Mouse (Mus musculus): Measurements from ENCODE around the gene Chrm5. TPM values are rescaled to one million over a fixed set of nuclear protein-coding genes. Genes with fewer than 3 reads are reported as not detected.

The Chrm5 gene
- polyA plus RNA-seq (2012; rRNA removed) = 0.13 and 0.17 TPM in 2 replicates

DNA sequence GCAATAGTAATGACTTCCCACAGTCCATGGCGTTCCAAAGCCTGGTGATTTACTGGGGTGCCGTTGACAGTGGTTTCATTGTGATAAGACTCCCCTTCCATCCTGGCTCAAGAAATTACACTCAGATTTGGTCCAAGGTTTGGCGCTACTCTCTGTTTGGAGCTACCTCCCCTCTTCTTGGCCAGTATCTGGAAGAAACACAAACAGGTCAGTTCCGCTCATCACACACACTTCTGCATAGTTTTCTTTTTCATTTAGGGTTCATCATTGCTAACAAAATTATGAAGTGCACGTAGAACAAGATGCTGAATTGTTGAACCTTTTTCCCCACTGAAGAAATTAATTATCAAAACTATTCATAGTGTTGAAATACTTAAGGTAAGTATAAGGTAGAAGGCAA is at the start of gene Chrm5:
Gene Chrm5 (minus strand): TSS at position 101 of the 400 bp plus-strand sequence.
- TF ChIP-seq POLR2A (IDR thresholded peaks at IDR 0.05; ENCODE audit: extremely low read depth, insufficient read depth, low read length) = no peak
- Histone ChIP-seq H3K27ac (ENCODE audit: insufficient read depth, low read length) (no peak within 1 kb of the TSS), H3K4me1 (ENCODE audit: control insufficient read depth, insufficient read depth, low read length) (peaks cover 5% of the 10 kb centered on the region), H3K4me3 (ENCODE audit: insufficient read depth, low read length) (no peak within 1 kb of the TSS)

DNA sequence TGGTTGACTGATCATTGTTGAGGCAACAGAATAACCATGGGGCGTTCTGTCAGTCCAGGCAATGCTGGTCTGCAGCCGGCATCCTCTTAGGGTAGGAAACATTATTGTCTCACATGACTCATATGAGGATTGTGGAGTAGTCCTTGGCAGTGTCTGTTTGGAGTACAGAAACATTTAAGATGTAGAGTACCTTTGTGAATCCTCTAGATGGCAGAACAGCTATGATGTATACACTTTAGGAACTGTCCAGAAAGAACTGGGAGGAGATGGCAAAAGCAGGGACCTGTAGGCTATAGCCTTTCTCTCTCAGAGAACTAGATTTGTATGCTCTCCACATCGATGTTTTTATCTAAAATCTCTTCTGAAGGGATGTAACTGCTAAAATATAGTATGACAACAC is 46.4 kb upstream of the Chrm5 start:
- no peak for TF ChIP-seq POLR2A (IDR thresholded peaks at IDR 0.05; ENCODE audit: extremely low read depth, insufficient read depth, low read length)
- 0 out of 2 replicates have a peak, but pooled peaks have one; percentile 9 for TF ChIP-seq CTCF (IDR thresholded peaks at IDR 0.05; ENCODE audit: extremely low read depth, insufficient read depth, low read length)
- H3K27ac ChIP-seq (ENCODE audit: insufficient read depth, low read length) = no peak overlapping the region
- no peaks in the 10 kb centered on the region; the same call in none of the 2 replicates for H3K4me1 ChIP-seq (ENCODE audit: control insufficient read depth, insufficient read depth, low read length)
- H3K4me3 ChIP-seq (ENCODE audit: insufficient read depth, low read length) = no peak overlapping the region

DNA sequence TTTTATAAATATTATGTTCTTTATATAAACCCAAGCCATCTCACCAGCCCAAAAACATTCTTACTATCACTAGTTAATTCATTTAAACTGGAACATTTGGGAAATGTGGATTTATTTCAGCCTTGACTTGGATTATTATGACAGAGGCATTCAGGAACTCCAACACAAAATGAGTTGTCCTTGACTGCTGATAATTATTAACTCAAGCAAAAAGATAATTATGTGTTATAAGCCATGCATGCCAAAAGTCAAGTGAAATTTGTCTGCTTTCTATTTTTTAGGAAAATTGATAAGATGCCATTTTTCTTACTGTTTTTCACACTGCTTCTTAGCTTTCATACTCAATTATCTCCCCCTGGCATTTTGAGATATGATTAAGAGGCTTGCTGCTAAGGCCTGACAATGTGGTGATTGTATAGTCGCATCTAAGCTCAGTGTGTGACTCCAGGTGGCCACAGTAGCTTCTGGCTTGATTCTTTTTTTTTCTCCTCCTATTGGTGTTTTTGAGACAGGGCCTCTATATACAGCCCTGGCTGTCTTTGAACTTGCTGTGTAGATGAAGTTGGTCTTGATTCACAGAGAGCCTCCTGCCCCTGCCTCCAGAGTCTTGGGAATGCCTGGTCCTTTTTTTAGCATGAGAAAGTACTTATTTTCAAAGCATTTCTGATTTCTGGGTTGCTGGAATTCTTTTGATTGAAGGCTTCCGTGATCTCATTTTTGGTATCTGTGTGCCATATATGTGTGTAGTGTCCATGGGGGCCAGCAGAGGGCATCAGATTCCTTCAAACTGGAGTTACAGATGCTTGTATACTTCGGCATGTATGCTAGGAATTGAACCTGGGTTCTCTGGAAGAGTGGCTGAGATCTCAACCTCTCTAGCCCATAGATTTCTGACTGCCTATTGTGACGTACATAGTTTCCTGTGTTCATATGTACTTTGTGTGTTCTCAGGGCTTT is 40.2 kb upstream of the Chrm5 start:
- Histone ChIP-seq H3K27ac (ENCODE audit: insufficient read depth, low read length) (no peak overlapping the region), H3K4me3 (ENCODE audit: insufficient read depth, low read length) (no peak overlapping the region), H3K4me1 (ENCODE audit: control insufficient read depth, insufficient read depth, low read length) (no peaks in the 10 kb centered on the region; the same call in 1 of the 2 replicates)
- TF ChIP-seq CTCF (IDR thresholded peaks at IDR 0.05; ENCODE audit: extremely low read depth, insufficient read depth, low read length) (no peak), POLR2A (IDR thresholded peaks at IDR 0.05; ENCODE audit: extremely low read depth, insufficient read depth, low read length) (no peak)

DNA sequence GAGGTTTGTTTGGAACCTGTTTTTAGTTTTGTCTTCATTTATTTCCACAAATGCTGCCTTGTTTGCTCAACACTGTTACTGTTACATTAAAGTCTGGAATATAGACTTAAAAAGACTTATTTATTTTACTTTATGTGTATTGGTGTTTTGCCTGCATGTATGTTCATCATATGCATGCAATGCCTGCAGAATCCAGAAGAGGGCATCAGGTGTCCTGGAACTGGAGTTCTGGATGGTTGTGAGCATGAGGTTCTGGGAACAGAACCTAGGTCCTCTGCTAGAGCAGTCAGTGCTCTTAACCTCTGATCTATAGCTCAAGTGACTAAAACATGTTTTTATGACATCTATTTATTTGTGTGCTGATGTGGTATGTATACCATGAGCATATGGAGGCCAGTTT is 38.0 kb upstream of the Chrm5 start:
- Histone ChIP-seq H3K4me1 (ENCODE audit: control insufficient read depth, insufficient read depth, low read length) (no peaks in the 10 kb centered on the region), H3K27ac (ENCODE audit: insufficient read depth, low read length) (no peak overlapping the region), H3K4me3 (ENCODE audit: insufficient read depth, low read length) (no peak overlapping the region)
- TF ChIP-seq CTCF (IDR thresholded peaks at IDR 0.05; ENCODE audit: extremely low read depth, insufficient read depth, low read length) (no peak), POLR2A (IDR thresholded peaks at IDR 0.05; ENCODE audit: extremely low read depth, insufficient read depth, low read length) (no peak)

DNA sequence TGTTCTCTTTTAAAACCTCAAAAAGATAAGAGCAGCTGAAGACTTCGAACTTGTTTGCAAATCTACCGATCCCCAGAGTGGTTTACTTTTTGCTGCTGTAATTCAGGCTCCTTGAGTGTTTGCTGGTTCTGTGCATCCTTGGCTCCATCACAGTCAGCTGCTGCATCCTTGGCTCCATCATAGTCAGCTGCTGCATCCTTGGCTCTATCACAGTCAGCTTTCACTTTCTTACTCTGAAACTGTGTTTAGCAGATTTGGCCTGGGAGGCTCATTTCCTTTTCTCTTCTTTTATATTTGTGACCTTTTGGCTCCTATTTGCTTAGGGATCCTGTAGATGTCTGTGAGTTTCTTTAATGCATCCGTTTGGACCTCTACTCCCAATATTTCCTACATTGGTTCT is 36.6 kb upstream of the Chrm5 start:
- H3K4me3 ChIP-seq (ENCODE audit: insufficient read depth, low read length) = no peak overlapping the region
- no peaks in the 10 kb centered on the region for H3K4me1 ChIP-seq (ENCODE audit: control insufficient read depth, insufficient read depth, low read length)
- no peak for TF ChIP-seq CTCF (IDR thresholded peaks at IDR 0.05; ENCODE audit: extremely low read depth, insufficient read depth, low read length)
- TF ChIP-seq POLR2A (IDR thresholded peaks at IDR 0.05; ENCODE audit: extremely low read depth, insufficient read depth, low read length) = no peak
- H3K27ac ChIP-seq (ENCODE audit: insufficient read depth, low read length) = no peak overlapping the region

DNA sequence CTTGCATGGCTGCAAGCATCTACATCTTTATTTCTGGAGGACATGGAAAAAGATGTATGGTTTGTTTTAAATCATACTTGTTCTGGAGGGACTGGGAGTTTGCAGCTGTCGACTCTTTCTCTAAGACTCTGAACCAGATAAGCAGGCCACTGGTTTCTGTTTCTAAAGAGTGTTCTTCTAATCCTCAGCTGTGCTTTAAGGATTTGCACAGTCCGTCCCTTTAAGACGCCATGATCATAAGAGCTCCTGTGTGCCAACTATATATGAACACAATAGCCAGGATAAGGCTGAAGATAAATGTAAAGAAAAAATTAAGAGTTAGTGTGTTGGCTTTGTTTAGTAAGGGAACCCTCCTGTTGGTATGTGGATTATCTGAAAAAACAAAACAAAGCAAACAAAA is 36.2 kb upstream of the Chrm5 start:
- no peak overlapping the region for H3K4me3 ChIP-seq (ENCODE audit: insufficient read depth, low read length)
- H3K27ac ChIP-seq (ENCODE audit: insufficient read depth, low read length) = no peak overlapping the region
- no peaks in the 10 kb centered on the region for H3K4me1 ChIP-seq (ENCODE audit: control insufficient read depth, insufficient read depth, low read length)
- TF ChIP-seq POLR2A (IDR thresholded peaks at IDR 0.05; ENCODE audit: extremely low read depth, insufficient read depth, low read length) = no peak
- no peak for TF ChIP-seq CTCF (IDR thresholded peaks at IDR 0.05; ENCODE audit: extremely low read depth, insufficient read depth, low read length)

DNA sequence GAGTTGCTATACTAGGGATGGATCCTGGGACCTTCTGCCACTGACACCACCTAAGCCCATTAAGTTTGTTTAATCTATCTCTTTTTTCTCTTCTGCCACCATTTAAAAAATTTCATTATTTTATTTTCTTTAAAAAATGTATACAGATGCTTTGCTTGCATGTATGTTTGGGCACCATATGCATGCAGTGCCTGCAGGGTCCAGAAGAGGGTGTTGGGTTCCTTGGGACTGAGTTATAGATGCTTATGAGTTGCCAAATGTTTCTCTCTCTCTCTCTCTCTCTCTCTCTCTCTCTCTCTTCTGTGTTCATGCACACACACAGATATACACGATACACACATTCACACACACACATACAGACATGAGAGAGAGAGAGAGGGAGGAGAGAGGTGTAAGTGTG is 32.5 kb upstream of the Chrm5 start:
- no peaks in the 10 kb centered on the region for H3K4me1 ChIP-seq (ENCODE audit: control insufficient read depth, insufficient read depth, low read length)
- TF ChIP-seq POLR2A (IDR thresholded peaks at IDR 0.05; ENCODE audit: extremely low read depth, insufficient read depth, low read length) = no peak
- TF ChIP-seq CTCF (IDR thresholded peaks at IDR 0.05; ENCODE audit: extremely low read depth, insufficient read depth, low read length) = no peak
- H3K4me3 ChIP-seq (ENCODE audit: insufficient read depth, low read length) = no peak overlapping the region
- no peak overlapping the region for H3K27ac ChIP-seq (ENCODE audit: insufficient read depth, low read length)

DNA sequence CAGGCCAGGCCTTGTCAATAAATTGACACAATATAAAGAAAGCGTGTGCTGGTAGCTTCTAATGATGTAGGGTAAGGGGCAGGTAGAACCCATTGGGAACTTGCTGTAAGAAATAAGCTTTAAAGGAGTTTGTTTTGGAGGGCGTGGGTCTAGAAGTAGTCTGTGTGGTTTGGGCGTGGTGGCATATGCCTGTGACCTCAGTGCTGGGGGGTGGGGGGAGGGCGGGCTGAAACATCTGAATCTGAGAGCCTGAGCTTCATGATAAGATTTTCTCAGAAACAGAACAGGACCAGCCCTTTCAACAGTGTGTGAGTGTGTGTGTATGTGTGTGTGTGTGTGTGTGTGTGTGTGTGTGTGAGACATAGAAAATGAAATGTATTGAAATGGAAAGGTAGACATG is 29.6 kb upstream of the Chrm5 start:
- no peak overlapping the region for H3K27ac ChIP-seq (ENCODE audit: insufficient read depth, low read length)
- no peak overlapping the region for H3K4me3 ChIP-seq (ENCODE audit: insufficient read depth, low read length)
- TF ChIP-seq POLR2A (IDR thresholded peaks at IDR 0.05; ENCODE audit: extremely low read depth, insufficient read depth, low read length) (no peak), CTCF (IDR thresholded peaks at IDR 0.05; ENCODE audit: extremely low read depth, insufficient read depth, low read length) (no peak)
- no peaks in the 10 kb centered on the region for H3K4me1 ChIP-seq (ENCODE audit: control insufficient read depth, insufficient read depth, low read length)

DNA sequence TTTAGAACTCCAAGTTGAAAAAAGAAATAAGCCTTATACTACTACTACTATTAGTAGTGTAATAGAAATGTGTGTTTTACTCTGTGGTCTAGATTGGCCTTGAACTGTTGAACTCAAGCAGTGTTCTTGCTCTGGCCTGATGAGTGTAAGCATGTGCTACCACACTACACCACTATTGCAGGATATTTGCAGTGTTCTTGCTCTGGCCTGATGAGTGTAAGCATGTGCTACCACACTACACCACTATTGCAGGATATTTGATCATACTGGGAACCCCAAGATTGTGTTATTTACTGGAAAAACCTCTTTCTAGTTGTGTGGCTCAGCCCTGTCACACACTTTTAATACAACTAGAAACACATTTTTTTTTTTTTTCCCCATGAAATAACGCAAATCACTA is 26.9 kb upstream of the Chrm5 start:
- TF ChIP-seq CTCF (IDR thresholded peaks at IDR 0.05; ENCODE audit: extremely low read depth, insufficient read depth, low read length) (no peak), POLR2A (IDR thresholded peaks at IDR 0.05; ENCODE audit: extremely low read depth, insufficient read depth, low read length) (no peak)
- no peaks in the 10 kb centered on the region for H3K4me1 ChIP-seq (ENCODE audit: control insufficient read depth, insufficient read depth, low read length)
- no peak overlapping the region for H3K4me3 ChIP-seq (ENCODE audit: insufficient read depth, low read length)
- no peak overlapping the region for H3K27ac ChIP-seq (ENCODE audit: insufficient read depth, low read length)

DNA sequence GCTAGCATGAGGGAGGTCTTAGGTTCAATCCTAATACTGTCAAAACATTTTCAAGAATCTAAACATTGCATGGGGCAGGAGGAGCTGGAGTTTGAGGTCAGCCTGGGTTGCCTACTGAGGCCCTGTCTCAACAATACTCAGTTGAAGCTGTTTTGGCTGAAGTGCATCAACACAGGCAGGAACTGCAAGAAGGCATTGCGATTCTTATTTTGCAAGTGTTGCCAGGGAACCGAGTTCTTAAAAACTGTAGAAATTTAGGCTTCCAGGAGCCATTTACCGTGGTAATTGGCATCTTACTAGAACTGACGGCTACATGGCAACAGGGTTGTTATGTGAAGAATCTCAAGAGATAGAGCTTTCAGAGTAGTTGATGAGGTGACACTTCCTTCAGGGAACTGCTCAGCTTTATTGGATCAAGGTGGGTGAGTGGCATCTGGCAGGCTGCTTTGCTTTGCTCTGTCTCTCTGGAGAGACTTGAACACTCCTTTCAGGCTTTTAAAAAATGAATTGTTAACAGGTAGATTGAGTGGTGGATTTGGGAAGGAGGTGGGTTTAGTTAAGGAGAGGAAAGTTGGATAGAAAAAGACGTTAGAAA is 26.4 kb upstream of the Chrm5 start:
- TF ChIP-seq POLR2A (IDR thresholded peaks at IDR 0.05; ENCODE audit: extremely low read depth, insufficient read depth, low read length) (no peak), CTCF (IDR thresholded peaks at IDR 0.05; ENCODE audit: extremely low read depth, insufficient read depth, low read length) (no peak)
- no peaks in the 10 kb centered on the region for H3K4me1 ChIP-seq (ENCODE audit: control insufficient read depth, insufficient read depth, low read length)
- H3K27ac ChIP-seq (ENCODE audit: insufficient read depth, low read length) = no peak overlapping the region
- no peak overlapping the region for H3K4me3 ChIP-seq (ENCODE audit: insufficient read depth, low read length)

Data from cortical plate, adult 2 months (tissue).